Mouse (Mus musculus): ENCODE data around the gene Gm3327. TPM values are rescaled to one million over a fixed set of nuclear protein-coding genes. Genes with fewer than 3 reads are reported as not detected.

Gene Gm3327
- polyA plus RNA-seq, 1 experiment from 2014 or later, result not detected

Other genes with a start within 250 kb of the Gm3327 start
- gene Ear1, start 248.3 kb upstream of the Gm3327 start, polyA plus RNA-seq (2015; fragmentation: Nextera tagmentation; extraction: Ambion mirVana), result not detected in 2 replicates
- not detected in 2 replicates for gene Ear10, start 200.3 kb upstream of the Gm3327 start, polyA plus RNA-seq (2015; fragmentation: Nextera tagmentation; extraction: Ambion mirVana)
- 4.6 and 5.1 TPM in 2 replicates for gene Gm8113, start 198.5 kb upstream of the Gm3327 start, polyA plus RNA-seq (2015; fragmentation: Nextera tagmentation; extraction: Ambion mirVana)
- not detected in 2 replicates for gene Ang5, start 166.8 kb upstream of the Gm3327 start, polyA plus RNA-seq (2015; fragmentation: Nextera tagmentation; extraction: Ambion mirVana)
- gene Ang6, start 121.6 kb upstream of the Gm3327 start, polyA plus RNA-seq (2015; fragmentation: Nextera tagmentation; extraction: Ambion mirVana), result not detected in 2 replicates
- not detected in 2 replicates for gene Ear2, start 21.2 kb upstream of the Gm3327 start, polyA plus RNA-seq (2015; fragmentation: Nextera tagmentation; extraction: Ambion mirVana)
- gene Gm8212, start 73.8 kb downstream of the Gm3327 start, polyA plus RNA-seq (2015; fragmentation: Nextera tagmentation; extraction: Ambion mirVana), result not detected in 2 replicates
- gene 4930503E14Rik, start 89.4 kb downstream of the Gm3327 start, polyA plus RNA-seq (2015; fragmentation: Nextera tagmentation; extraction: Ambion mirVana), result not detected in 2 replicates
- not detected in 2 replicates for gene Gm8220, start 161.7 kb downstream of the Gm3327 start, polyA plus RNA-seq (2015; fragmentation: Nextera tagmentation; extraction: Ambion mirVana)
- not detected in 2 replicates for gene Gm5930, start 214.7 kb downstream of the Gm3327 start, polyA plus RNA-seq (2015; fragmentation: Nextera tagmentation; extraction: Ambion mirVana)
- gene Gm8229, start 241.5 kb downstream of the Gm3327 start, polyA plus RNA-seq (2015; fragmentation: Nextera tagmentation; extraction: Ambion mirVana), result not detected in 2 replicates